Mouse (Mus musculus) heart, adult 9 months (tissue): ENCODE results near the gene Mst1.

Experiments used
- DNase-seq, 2 experiments: peaks; one replicate each; pipeline ENCODE4 v3.0.0; 2022; ENCODE audit warnings: low spot score in 2 of 2

Mst1 gene

DNA sequence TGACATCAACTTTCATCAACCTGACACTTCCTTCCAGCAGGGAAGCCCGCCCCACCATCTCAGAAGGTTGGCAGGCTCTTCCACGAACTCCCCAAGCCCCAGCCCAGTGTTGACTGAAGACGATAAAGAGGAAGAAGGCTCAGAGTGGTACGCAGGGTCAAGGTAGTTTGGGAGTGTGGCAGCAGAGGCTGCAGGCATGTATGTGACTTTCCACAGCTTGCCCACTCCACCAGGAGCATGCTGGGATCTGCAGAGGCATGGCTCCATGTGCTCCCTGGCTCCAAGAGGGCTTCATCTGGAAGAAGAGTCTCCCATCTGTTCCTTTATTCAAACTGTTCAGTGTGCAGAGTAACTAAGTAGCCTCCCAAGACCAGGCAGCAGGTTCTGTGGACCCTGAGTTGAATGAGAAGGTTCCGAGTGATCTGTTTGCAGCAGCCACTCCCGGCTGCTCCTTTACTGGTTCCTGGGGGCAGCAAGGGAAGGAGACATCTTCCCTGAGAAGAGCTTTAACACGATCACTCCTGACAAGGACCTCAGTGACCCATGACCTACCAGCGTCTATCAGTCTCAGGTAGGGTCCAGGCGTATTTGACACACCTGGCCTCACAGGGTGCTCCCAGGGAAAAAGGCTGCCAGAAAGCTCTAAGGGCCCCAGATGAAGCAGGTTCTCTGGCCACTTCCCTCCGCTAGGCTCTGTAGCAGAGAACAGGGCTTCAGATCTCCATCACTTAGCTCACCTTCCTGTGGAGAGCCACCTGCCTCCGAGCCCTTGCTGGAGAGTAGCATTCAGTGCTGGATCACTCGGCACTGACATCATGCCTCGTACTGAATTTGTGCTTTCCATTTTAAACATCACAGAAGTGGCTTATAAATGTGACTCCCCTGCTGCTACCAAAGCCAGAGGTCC lies 49.1 kb downstream of the Mst1 start:
- DNase-seq, result no peak

DNA sequence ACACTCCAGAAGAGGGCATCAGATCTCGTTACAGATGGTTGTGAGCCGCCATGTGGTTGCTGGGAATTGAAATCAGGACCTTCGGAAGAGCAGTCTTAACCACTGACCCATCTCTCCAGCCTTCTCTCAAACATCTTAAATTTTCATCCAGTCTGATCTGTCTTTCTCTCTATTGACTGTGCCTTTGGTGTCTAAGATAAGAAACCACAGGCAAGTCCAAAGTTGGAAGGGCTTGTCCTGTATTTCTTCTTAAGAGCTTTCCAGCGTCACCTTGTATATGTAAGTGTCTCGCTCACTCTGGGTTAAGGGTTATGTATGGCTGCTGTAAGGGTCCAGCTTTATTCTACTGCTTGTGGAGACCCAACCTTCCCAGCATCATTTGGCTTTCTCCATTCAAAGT lies 51.3 kb downstream of the Mst1 start:
- DNase-seq, result no peak

DNA sequence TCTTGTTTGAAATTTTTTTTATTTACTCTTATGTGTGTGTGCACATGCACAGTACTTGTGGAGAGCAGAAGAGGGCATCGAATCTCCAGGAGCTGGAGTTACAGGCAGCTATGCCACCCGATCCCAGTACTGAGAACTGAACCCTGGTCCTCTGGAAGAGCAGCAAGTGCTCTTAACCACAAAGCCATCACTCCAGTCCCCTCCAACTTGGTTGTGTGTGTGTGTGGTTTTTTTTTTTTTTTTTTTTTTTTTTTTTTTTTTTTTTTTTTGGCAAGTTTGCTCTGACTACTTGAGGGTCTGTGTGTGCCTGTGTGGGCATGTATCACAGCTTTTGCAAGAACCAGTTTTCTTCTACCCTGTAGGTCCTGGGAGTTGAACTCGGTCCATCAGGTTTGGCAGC lies 52.1 kb downstream of the Mst1 start:
- DNase-seq, result no peak

DNA sequence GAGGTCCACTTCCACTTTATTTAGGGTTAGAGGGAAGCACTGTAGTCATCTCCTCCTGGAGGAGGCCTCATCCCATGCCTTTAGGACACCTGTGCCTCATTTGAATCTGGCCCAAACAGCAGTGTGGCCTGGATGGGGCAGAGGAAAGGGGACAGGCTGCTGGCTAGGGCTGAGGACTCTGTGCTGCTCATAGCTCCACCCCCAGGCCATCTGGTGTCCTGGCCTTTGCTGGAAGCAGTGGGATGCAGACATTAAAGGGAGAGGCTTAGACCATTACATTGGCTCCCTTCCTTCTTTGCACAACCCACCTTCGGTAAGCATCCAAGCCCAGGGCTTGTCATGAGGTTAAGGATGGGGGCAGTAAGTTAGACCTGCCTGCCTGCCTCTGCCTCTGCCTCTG lies 53.2 kb downstream of the Mst1 start:
- no peak for DNase-seq
